Mouse (Mus musculus): ENCODE data around the gene Ocrl. TPM values are rescaled to one million over a fixed set of nuclear protein-coding genes. Genes with fewer than 3 reads are reported as not detected.

The Ocrl gene
- polyA plus RNA-seq, 1 experiment from 2014 or later = 3.3 TPM

DNA sequence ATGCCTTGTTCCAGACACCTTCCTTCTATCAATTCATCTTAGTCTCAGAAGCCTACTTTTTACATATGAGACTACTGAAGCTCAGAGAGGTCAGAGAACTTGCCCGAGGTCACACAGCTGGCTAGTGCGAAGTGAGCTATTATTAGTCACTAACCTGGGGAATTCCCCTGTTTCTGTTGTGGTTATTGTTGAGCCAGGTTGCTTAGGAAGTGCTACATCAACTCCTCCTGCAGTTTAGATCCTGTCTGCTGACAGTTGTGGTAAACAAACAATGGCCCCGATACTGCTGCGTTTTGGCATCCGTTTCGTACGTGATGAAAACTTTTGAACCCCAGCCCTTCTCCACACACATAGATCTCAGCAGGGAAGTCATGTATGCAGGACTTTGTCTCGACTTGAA is 86.2 kb downstream of the Ocrl start:
- Histone ChIP-seq H3K4me1 (ENCODE audit: control insufficient read depth, low read depth, low read length) (no peaks in the 10 kb centered on the region), H3K9me3 (replicated peaks; ENCODE audit: control insufficient read depth, low read length) (no peaks in the 10 kb centered on the region), H3K27me3 (ENCODE audit: control insufficient read depth, insufficient read depth, low read depth, low read length) (no peaks in the 10 kb centered on the region), H3K9ac (ENCODE audit: low read depth, low read length) (no peak overlapping the region), H3K36me3 (ENCODE audit: control insufficient read depth, insufficient read depth) (no peaks in the 10 kb centered on the region), H3K27ac (ENCODE audit: low read length) (no peak overlapping the region), H3K4me3 (ENCODE audit: low read depth, low read length) (no peak overlapping the region), H3K4me2 (ENCODE audit: low read depth, low read length) (no peak overlapping the region)
- ATAC-seq (ENCODE audit: low read depth) = no peak
- 53% methylated on average over 8 of the region's 8 CpGs for WGBS (ENCODE audit: insufficient replicate concordance)

DNA sequence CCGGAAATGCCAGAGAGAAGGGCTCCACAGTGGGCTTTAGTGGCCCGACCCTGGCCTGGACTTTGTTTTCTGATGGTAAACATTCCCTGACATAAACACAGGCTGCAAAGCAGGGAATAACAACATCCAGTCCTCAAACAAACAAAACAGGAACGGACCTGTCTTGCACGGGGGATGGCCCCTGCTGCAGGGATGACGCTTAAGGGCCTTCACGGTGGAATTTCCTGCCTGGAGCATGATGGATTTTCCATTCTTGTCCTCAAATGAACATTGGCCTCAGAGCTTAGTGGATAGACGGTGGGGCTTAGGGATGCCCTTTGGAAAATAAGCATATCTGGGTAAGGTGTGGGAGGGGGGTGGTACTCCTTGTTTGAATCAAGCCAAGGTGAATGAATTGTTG is 89.0 kb downstream of the Ocrl start:
- Histone ChIP-seq H3K9ac (ENCODE audit: low read depth, low read length) (no peak overlapping the region), H3K4me3 (ENCODE audit: low read depth, low read length) (no peak overlapping the region), H3K9me3 (replicated peaks; ENCODE audit: control insufficient read depth, low read length) (no peaks in the 10 kb centered on the region), H3K4me2 (ENCODE audit: low read depth, low read length) (no peak overlapping the region), H3K27ac (ENCODE audit: low read length) (no peak overlapping the region), H3K27me3 (ENCODE audit: control insufficient read depth, insufficient read depth, low read depth, low read length) (no peaks in the 10 kb centered on the region), H3K4me1 (ENCODE audit: control insufficient read depth, low read depth, low read length) (no peaks in the 10 kb centered on the region), H3K36me3 (ENCODE audit: control insufficient read depth, insufficient read depth) (no peaks in the 10 kb centered on the region)
- 43% methylated on average over 7 of the region's 7 CpGs for WGBS (ENCODE audit: insufficient replicate concordance)
- ATAC-seq (ENCODE audit: low read depth) = no peak

DNA sequence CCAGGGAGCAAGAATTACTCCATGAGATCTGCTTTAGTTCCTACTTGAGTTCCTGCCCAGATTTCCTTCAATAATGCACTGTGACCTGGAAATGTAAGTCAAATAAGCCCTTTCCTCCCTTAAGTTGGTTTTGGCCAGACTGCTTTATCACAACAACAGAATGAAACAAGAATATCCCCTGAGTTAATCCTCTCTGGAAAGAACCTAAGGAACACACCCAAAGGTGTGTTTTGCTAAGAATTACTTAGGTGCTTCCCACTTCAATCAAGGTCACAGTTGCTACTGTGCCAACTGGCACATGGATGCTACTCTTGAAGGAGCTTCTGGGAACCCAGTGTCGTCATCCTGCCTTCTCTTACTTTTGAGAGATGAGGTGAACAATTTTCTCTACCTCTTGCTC is 92.6 kb downstream of the Ocrl start:
- H3K27me3 ChIP-seq (ENCODE audit: control insufficient read depth, insufficient read depth, low read depth, low read length) = no peaks in the 10 kb centered on the region
- no peaks in the 10 kb centered on the region for H3K4me1 ChIP-seq (ENCODE audit: control insufficient read depth, low read depth, low read length)
- ATAC-seq (ENCODE audit: low read depth) = no peak
- no peak overlapping the region for H3K4me2 ChIP-seq (ENCODE audit: low read depth, low read length)
- 65% methylated on average over 1 of the region's 1 CpGs for WGBS (ENCODE audit: insufficient replicate concordance)
- H3K9me3 ChIP-seq (replicated peaks; ENCODE audit: control insufficient read depth, low read length) = no peaks in the 10 kb centered on the region
- H3K4me3 ChIP-seq (ENCODE audit: low read depth, low read length) = no peak overlapping the region
- no peak overlapping the region for H3K27ac ChIP-seq (ENCODE audit: low read length)
- no peak overlapping the region for H3K9ac ChIP-seq (ENCODE audit: low read depth, low read length)
- no peaks in the 10 kb centered on the region for H3K36me3 ChIP-seq (ENCODE audit: control insufficient read depth, insufficient read depth)

DNA sequence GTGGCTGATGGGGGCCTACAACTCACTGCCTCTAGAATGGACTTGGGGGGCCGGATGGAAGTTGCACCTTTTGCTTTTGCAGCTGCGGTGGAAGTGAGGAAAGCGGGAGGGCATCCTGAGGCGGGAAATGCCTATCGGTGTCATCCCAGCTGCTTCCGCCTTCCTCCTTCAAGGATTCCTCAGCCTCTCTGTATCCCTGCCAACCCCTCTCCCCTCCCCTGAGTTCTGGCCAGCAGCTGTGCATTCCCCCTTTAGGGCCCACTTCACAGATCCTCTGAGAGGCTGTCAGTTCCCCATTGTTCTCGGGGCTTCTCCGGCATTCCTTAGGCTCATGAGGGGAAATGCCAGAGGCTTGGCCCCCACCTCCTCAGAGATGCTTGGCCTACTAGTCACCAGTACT is 93.9 kb downstream of the Ocrl start:
- Histone ChIP-seq H3K4me1 (ENCODE audit: control insufficient read depth, low read depth, low read length) (no peaks in the 10 kb centered on the region), H3K9ac (ENCODE audit: low read depth, low read length) (no peak overlapping the region), H3K36me3 (ENCODE audit: control insufficient read depth, insufficient read depth) (no peaks in the 10 kb centered on the region), H3K4me2 (ENCODE audit: low read depth, low read length) (no peak overlapping the region), H3K9me3 (replicated peaks; ENCODE audit: control insufficient read depth, low read length) (no peaks in the 10 kb centered on the region), H3K4me3 (ENCODE audit: low read depth, low read length) (no peak overlapping the region), H3K27ac (ENCODE audit: low read length) (no peak overlapping the region), H3K27me3 (ENCODE audit: control insufficient read depth, insufficient read depth, low read depth, low read length) (no peaks in the 10 kb centered on the region)
- 57% methylated on average over 8 of the region's 8 CpGs for WGBS (ENCODE audit: insufficient replicate concordance)
- ATAC-seq (ENCODE audit: low read depth) = no peak

DNA sequence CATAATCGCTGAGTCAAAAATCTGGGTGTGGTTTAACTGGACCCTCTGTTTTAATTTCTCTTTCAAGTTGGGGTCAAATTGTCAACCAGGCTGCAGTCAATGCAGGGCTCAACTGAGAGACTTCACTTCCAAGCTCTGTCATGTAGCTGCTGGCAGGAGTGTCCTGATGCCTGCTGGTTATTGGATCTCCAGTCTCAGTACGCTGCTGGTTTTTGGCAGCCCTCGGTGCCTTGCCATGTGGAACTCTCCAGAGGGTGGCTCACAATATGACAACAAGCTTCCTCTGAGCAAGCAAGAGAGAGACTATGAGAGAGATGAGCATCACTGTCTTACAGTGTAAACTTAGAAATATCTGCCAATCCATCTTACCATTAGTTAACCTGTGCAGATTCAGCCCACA is 99.5 kb downstream of the Ocrl start:
- Histone ChIP-seq H3K9ac (ENCODE audit: low read depth, low read length) (no peak overlapping the region), H3K36me3 (ENCODE audit: control insufficient read depth, insufficient read depth) (no peaks in the 10 kb centered on the region), H3K4me3 (ENCODE audit: low read depth, low read length) (no peak overlapping the region), H3K4me2 (ENCODE audit: low read depth, low read length) (no peak overlapping the region), H3K4me1 (ENCODE audit: control insufficient read depth, low read depth, low read length) (no peaks in the 10 kb centered on the region), H3K27ac (ENCODE audit: low read length) (no peak overlapping the region), H3K27me3 (ENCODE audit: control insufficient read depth, insufficient read depth, low read depth, low read length) (no peaks in the 10 kb centered on the region), H3K9me3 (replicated peaks; ENCODE audit: control insufficient read depth, low read length) (no peaks in the 10 kb centered on the region)
- WGBS (ENCODE audit: insufficient replicate concordance) = 79% methylated on average over 3 of the region's 3 CpGs
- no peak for ATAC-seq (ENCODE audit: low read depth)

Other genes starting within 250 kb of the Ocrl start
- 3.5 and 4.1 TPM in 2 replicates for gene Smarca1, start 19.4 kb upstream of the Ocrl start, polyA plus RNA-seq (2015; fragmentation: Nextera tagmentation; extraction: Ambion mirVana)
- 0.13 and 0.22 TPM in 2 replicates for gene Apln, start 122.5 kb downstream of the Ocrl start, polyA plus RNA-seq (2015; fragmentation: Nextera tagmentation; extraction: Ambion mirVana)
- gene Xpnpep2, start 196.3 kb downstream of the Ocrl start, polyA plus RNA-seq (2015; fragmentation: Nextera tagmentation; extraction: Ambion mirVana) = 0.04 TPM in 1 of 2 replicates, not detected in the other
- 9.6 and 9.7 TPM in 2 replicates for gene Sash3, start 234.0 kb downstream of the Ocrl start, polyA plus RNA-seq (2015; fragmentation: Nextera tagmentation; extraction: Ambion mirVana)